Mouse (Mus musculus) gastrocnemius, adult 18-20 months (tissue): Measurements from ENCODE around the gene Samd4. TPM values are rescaled to one million over a fixed set of nuclear protein-coding genes. Genes with fewer than 3 reads are reported as not detected.

Source experiments
- DNase-seq: peaks from one replicate; pipeline ENCODE4 v3.0.0; 2021; ENCODE audit warnings: low spot score
- total RNA-seq, 2 experiments: library from RNA; stranded (reverse); gene quantifications; 2 replicates each; pipeline ENCODE4 v1.2.3; 2021

Gene Samd4
- total RNA-seq, 2 experiments from 2014 or later = 54.5 to 72.9 TPM

- DNase-seq = no peak
These were observed 69.6 kb downstream of the Samd4 start for GRCm38 (mm10) chr14:46952264-46952663.

- no peak for DNase-seq
These were observed 72.5 kb downstream of the Samd4 start for GRCm38 (mm10) chr14:46955109-46955508.

- no peak for DNase-seq
These were observed 73.0 kb downstream of the Samd4 start for GRCm38 (mm10) chr14:46955574-46956043.

GRCm38 (mm10) chr14:46956121-46956520, 73.5 kb downstream of the Samd4 start:
- DNase-seq = no peak

- DNase-seq = no peak
These were observed 76.6 kb downstream of the Samd4 start for GRCm38 (mm10) chr14:46959166-46959721.

- DNase-seq = no peak
These were observed 77.2 kb downstream of the Samd4 start for GRCm38 (mm10) chr14:46959831-46960230.

GRCm38 (mm10) chr14:46962832-46963231, 80.2 kb downstream of the Samd4 start:
- no peak for DNase-seq

- no peak for DNase-seq
These were observed 81.6 kb downstream of the Samd4 start for GRCm38 (mm10) chr14:46964074-46964872.

- DNase-seq = peak; percentile 65
These were observed 83.6 kb downstream of the Samd4 start for GRCm38 (mm10) chr14:46966206-46966605.

- DNase-seq = no peak
These were observed 85.4 kb downstream of the Samd4 start for GRCm38 (mm10) chr14:46968046-46968445.

- DNase-seq = peak; percentile 39
These were observed 88.0 kb downstream of the Samd4 start for GRCm38 (mm10) chr14:46970673-46971072.

GRCm38 (mm10) chr14:46971802-46972201, 89.1 kb downstream of the Samd4 start:
- no peak for DNase-seq

GRCm38 (mm10) chr14:46974874-46975273, 92.2 kb downstream of the Samd4 start:
- DNase-seq = no peak

- no peak for DNase-seq
These were observed 93.3 kb downstream of the Samd4 start for GRCm38 (mm10) chr14:46975969-46976368.

- DNase-seq = no peak
These were observed 94.1 kb downstream of the Samd4 start for GRCm38 (mm10) chr14:46976712-46977111.

GRCm38 (mm10) chr14:46977660-46978059, 95.0 kb downstream of the Samd4 start:
- no peak for DNase-seq

- DNase-seq = no peak
These were observed 96.5 kb downstream of the Samd4 start for GRCm38 (mm10) chr14:46979172-46979571.

GRCm38 (mm10) chr14:46980736-46981438, 98.2 kb downstream of the Samd4 start:
- no peak for DNase-seq

GRCm38 (mm10) chr14:46982106-46982505, 99.5 kb downstream of the Samd4 start:
- DNase-seq = no peak

GRCm38 (mm10) chr14:46984542-46985125, 102.0 kb downstream of the Samd4 start:
- no peak for DNase-seq

- no peak for DNase-seq
These were observed 107.0 kb downstream of the Samd4 start for GRCm38 (mm10) chr14:46989694-46990093.

GRCm38 (mm10) chr14:46990450-46990849, 107.8 kb downstream of the Samd4 start:
- no peak for DNase-seq
